Mouse (Mus musculus) right cerebral cortex, postnatal 14 days (tissue): ENCODE results near the gene Dact1.

Experiments
- DNase-seq: peaks from one replicate; pipeline ENCODE4 v3.0.0; 2022

Gene Dact1

GRCm38 (mm10) chr12:71337896-71338463 is 28.3 kb downstream of the Dact1 start:
- no peak for DNase-seq

GRCm38 (mm10) chr12:71339142-71339848 is 29.6 kb downstream of the Dact1 start:
- no peak for DNase-seq

GRCm38 (mm10) chr12:71342397-71342796 is 32.7 kb downstream of the Dact1 start:
- DNase-seq = no peak

GRCm38 (mm10) chr12:71345471-71345870 is 35.8 kb downstream of the Dact1 start:
- no peak for DNase-seq

GRCm38 (mm10) chr12:71346071-71346470 is 36.4 kb downstream of the Dact1 start:
- DNase-seq = no peak

- no peak for DNase-seq
These were observed 38.8 kb downstream of the Dact1 start for GRCm38 (mm10) chr12:71348401-71348896.

GRCm38 (mm10) chr12:71350077-71350476 is 40.4 kb downstream of the Dact1 start:
- no peak for DNase-seq

GRCm38 (mm10) chr12:71354656-71355055 is 45.0 kb downstream of the Dact1 start:
- DNase-seq = no peak

GRCm38 (mm10) chr12:71355092-71355491 is 45.4 kb downstream of the Dact1 start:
- no peak for DNase-seq

- no peak for DNase-seq
These were observed 51.9 kb downstream of the Dact1 start for GRCm38 (mm10) chr12:71361616-71362015.

- no peak for DNase-seq
These were observed 52.7 kb downstream of the Dact1 start for GRCm38 (mm10) chr12:71362425-71362824.

- no peak for DNase-seq
These were observed 54.4 kb downstream of the Dact1 start for GRCm38 (mm10) chr12:71364106-71364505.

GRCm38 (mm10) chr12:71364531-71364930 is 54.8 kb downstream of the Dact1 start:
- no peak for DNase-seq

- no peak for DNase-seq
These were observed 55.5 kb downstream of the Dact1 start for GRCm38 (mm10) chr12:71365208-71365607.

- DNase-seq = no peak
These were observed 56.5 kb downstream of the Dact1 start for GRCm38 (mm10) chr12:71366175-71366574.

GRCm38 (mm10) chr12:71368631-71369030 is 58.9 kb downstream of the Dact1 start:
- no peak for DNase-seq
